Mouse (Mus musculus) embryo, embryonic 10 days (tissue): ENCODE measurements around the gene Sf3a2.

Source experiments
- DNase-seq: peaks from one replicate; pipeline ENCODE4 v3.0.0-alpha.2; 2015; ENCODE audit warnings: low spot score

Sf3a2 gene

GRCm38 (mm10) chr10:80775731-80776130, 22.3 kb upstream of the Sf3a2 start:
- DNase-seq = no peak

- no peak for DNase-seq
Measured at GRCm38 (mm10) chr10:80776358-80776869, 21.6 kb upstream of the Sf3a2 start.

- no peak for DNase-seq
Measured at GRCm38 (mm10) chr10:80777123-80777522, 20.9 kb upstream of the Sf3a2 start.

- no peak for DNase-seq
Measured at GRCm38 (mm10) chr10:80779565-80779964, 18.4 kb upstream of the Sf3a2 start.

- DNase-seq = no peak
Measured at GRCm38 (mm10) chr10:80784302-80784701, 13.7 kb upstream of the Sf3a2 start.

GRCm38 (mm10) chr10:80784871-80785270, 13.1 kb upstream of the Sf3a2 start:
- no peak for DNase-seq

GRCm38 (mm10) chr10:80785963-80786362, 12.0 kb upstream of the Sf3a2 start:
- no peak for DNase-seq

GRCm38 (mm10) chr10:80787517-80787916, 10.5 kb upstream of the Sf3a2 start:
- DNase-seq = no peak

- DNase-seq = no peak
Measured at GRCm38 (mm10) chr10:80790761-80791404, 7.1 kb upstream of the Sf3a2 start.

- DNase-seq = no peak
Measured at GRCm38 (mm10) chr10:80791476-80792174, 6.4 kb upstream of the Sf3a2 start.

GRCm38 (mm10) chr10:80792175-80793032, 5.6 kb upstream of the Sf3a2 start:
- DNase-seq = no peak

- DNase-seq = no peak
Measured at GRCm38 (mm10) chr10:80793033-80793784, 4.8 kb upstream of the Sf3a2 start.

GRCm38 (mm10) chr10:80793803-80794202, 4.2 kb upstream of the Sf3a2 start:
- no peak for DNase-seq

GRCm38 (mm10) chr10:80794750-80795149, 3.2 kb upstream of the Sf3a2 start:
- no peak for DNase-seq

GRCm38 (mm10) chr10:80796307-80796848, 1.6 kb upstream of the Sf3a2 start:
- no peak for DNase-seq

GRCm38 (mm10) chr10:80797186-80798149, 530 bp upstream of the Sf3a2 start:
- peak; percentile 82 for DNase-seq

GRCm38 (mm10) chr10:80799070-80799566, 1.1 kb downstream of the Sf3a2 start:
- peak; percentile 29 for DNase-seq

GRCm38 (mm10) chr10:80802204-80802912, 4.4 kb downstream of the Sf3a2 start:
- DNase-seq = no peak

- DNase-seq = no peak
Measured at GRCm38 (mm10) chr10:80802996-80803395, 5.0 kb downstream of the Sf3a2 start.
